Mouse (Mus musculus) megakaryocyte, adult 5-6 weeks (primary cell): ENCODE measurements around the gene Gm3047. TPM values are rescaled to one million over a fixed set of nuclear protein-coding genes. Genes with fewer than 3 reads are reported as not detected.
"Not testable (repeated sequence)": the region's sequence is repeated elsewhere in the genome, so short reads cannot be mapped to it uniquely, and the experiment has no call there.

ENCODE experiments used
- ATAC-seq: 2 replicates; pipeline ENCODE4 v1.8.0; 2016; ENCODE audit warnings: mild to moderate bottlenecking, inconsistent platforms; ENCODE audit not compliant: poor library complexity, severe bottlenecking
- total RNA-seq, 2 experiments: library from RNA; stranded (forward) in 1 of 2; stranded (reverse) in 1 of 2; fragments of 153-499, 151-499 nt in 1 of 2; fragments of 221-1000, 200-1000 nt in 1 of 2; gene quantifications; 2 replicates each; pipeline versions ENCODE4 v1.2.3 to v1.2.4; 2015 to 2017

The Gm3047 gene
- total RNA-seq (2015) (not detected in 2 replicates), total RNA-seq (2017) (not detected in 2 replicates)

GRCm38 (mm10) chr14:4555105-4555504 lies at the start of gene Gm3047:
TSS of gene Gm3047 (plus strand) at chr14:4555405.
- ATAC-seq: not testable (repeated sequence)

Other genes with a start within 250 kb of the Gm3047 start
- not detected in 2 replicates for gene Gm3149, start 238.1 kb upstream of the Gm3047 start, total RNA-seq (2015)
- gene Gm3149, start 238.1 kb upstream of the Gm3047 start, total RNA-seq (2017): not detected in 2 replicates
- not detected in 2 replicates for gene 2610042L04Rik, start 220.6 kb upstream of the Gm3047 start, total RNA-seq (2015)
- not detected in 2 replicates for gene 2610042L04Rik, start 220.6 kb upstream of the Gm3047 start, total RNA-seq (2017)
- gene Gm3159, start 157.9 kb upstream of the Gm3047 start, total RNA-seq (2015): not detected in 2 replicates
- gene Gm3159, start 157.9 kb upstream of the Gm3047 start, total RNA-seq (2017): not detected in 2 replicates
- gene Gm3164, start 140.0 kb upstream of the Gm3047 start, total RNA-seq (2015): not detected in 2 replicates
- not detected in 2 replicates for gene Gm3164, start 140.0 kb upstream of the Gm3047 start, total RNA-seq (2017)
- not detected in 2 replicates for gene Gm3173, start 124.4 kb upstream of the Gm3047 start, total RNA-seq (2015)
- gene Gm3173, start 124.4 kb upstream of the Gm3047 start, total RNA-seq (2017): not detected in 2 replicates
- gene Gm3182, start 73.7 kb upstream of the Gm3047 start, total RNA-seq (2015): not detected in 2 replicates
- gene Gm3182, start 73.7 kb upstream of the Gm3047 start, total RNA-seq (2017): not detected in 2 replicates
- gene Gm8159, start 76.9 kb downstream of the Gm3047 start, total RNA-seq (2015): not detected in 2 replicates
- gene Gm8159, start 76.9 kb downstream of the Gm3047 start, total RNA-seq (2017): not detected in 2 replicates
- not detected in 2 replicates for gene Gm3239, start 108.8 kb downstream of the Gm3047 start, total RNA-seq (2015)
- not detected in 2 replicates for gene Gm3239, start 108.8 kb downstream of the Gm3047 start, total RNA-seq (2017)
- gene Gm7876, start 153.8 kb downstream of the Gm3047 start, total RNA-seq (2015): not detected in 2 replicates
- gene Gm7876, start 153.8 kb downstream of the Gm3047 start, total RNA-seq (2017): not detected in 2 replicates
- not detected in 2 replicates for gene Gm3252, start 171.4 kb downstream of the Gm3047 start, total RNA-seq (2015)
- gene Gm3252, start 171.4 kb downstream of the Gm3047 start, total RNA-seq (2017): not detected in 2 replicates
- gene Gm9602, start 220.9 kb downstream of the Gm3047 start, total RNA-seq (2015): not detected in 2 replicates
- not detected in 2 replicates for gene Gm9602, start 220.9 kb downstream of the Gm3047 start, total RNA-seq (2017)